Mouse (Mus musculus) midbrain, embryonic 10.5 days (tissue): ENCODE measurements around the gene Chst5. TPM values are rescaled to one million over a fixed set of nuclear protein-coding genes. Genes with fewer than 3 reads are reported as not detected.
"Not testable (repeated sequence)": the region's sequence is repeated elsewhere in the genome, so short reads cannot be mapped to it uniquely, and the experiment has no call there.

ENCODE experiments used
- DNase-seq: peaks from one replicate; pipeline ENCODE4 v3.0.0-alpha.2; 2017; ENCODE audit warnings: low spot score
- H3K27ac ChIP-seq: fragments of 300-500 bp; sonication (generic); replicated peaks from 2 replicates; pipeline ENCODE4 v1.5.1; 2016; ENCODE audit warnings: mild to moderate bottlenecking
- H3K27me3 ChIP-seq: fragments of 300-500 bp; sonication (generic); 2 replicates; pipeline ENCODE4 v1.6.1; 2016; ENCODE audit warnings: low read depth, mild to moderate bottlenecking; ENCODE audit not compliant: poor library complexity, severe bottlenecking
- H3K36me3 ChIP-seq: fragments of 300-500 bp; sonication (generic); 2 replicates; pipeline ENCODE4 v1.6.1; 2016; ENCODE audit warnings: mild to moderate bottlenecking, moderate library complexity
- H3K4me1 ChIP-seq: fragments of 300-500 bp; sonication (generic); 2 replicates; pipeline ENCODE4 v1.6.1; 2016
- H3K4me3 ChIP-seq: fragments of 300-500 bp; sonication (generic); 2 replicates; pipeline ENCODE4 v1.5.1; 2016; ENCODE audit warnings: mild to moderate bottlenecking, moderate library complexity
- H3K9me3 ChIP-seq: fragments of 300-500 bp; sonication (generic); replicated peaks from 2 replicates; pipeline ENCODE4 v1.6.1; 2016; ENCODE audit warnings: mild to moderate bottlenecking
- WGBS: fragments of 180-500 bp; shearing (Covaris S2); methylation state at CpG from one replicate; pipeline ENCODE4 v1.1.7; 2016; 5-methylcytosine and 5-hydroxymethylcytosine counted together
- polyA plus RNA-seq: library from polyadenylated mRNA; unstranded; fragments of >200 nt; fragmentation: Nextera tagmentation; extraction: Ambion mirVana; gene quantifications from 2 replicates; pipeline ENCODE4 v1.2.1, GENCODE M21; 2016

Gene Chst5
- polyA plus RNA-seq, 1 experiment from 2014 or later, result 2.1 TPM

DNA sequence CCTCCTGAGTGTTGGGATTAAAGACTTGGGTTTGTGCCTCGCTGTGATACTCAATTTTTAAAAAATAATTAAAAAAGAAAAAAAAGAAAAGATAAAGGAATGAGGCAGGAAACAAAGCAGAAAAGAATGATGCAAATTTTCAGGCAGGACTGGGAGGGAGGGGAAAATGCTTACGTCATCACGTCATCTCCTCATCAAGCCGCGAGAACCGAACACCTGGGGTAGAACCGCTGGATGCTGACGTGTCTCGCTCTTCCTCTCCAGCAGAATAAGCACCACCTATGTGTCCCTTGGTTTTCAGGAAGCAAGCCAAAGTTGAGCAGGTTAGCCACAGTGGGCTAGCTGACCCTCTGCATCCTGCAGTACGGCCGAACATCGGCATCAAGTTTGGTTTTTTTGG is 54.3 kb downstream of the Chst5 start:
- no peaks in the 10 kb centered on the region for H3K9me3 ChIP-seq
- H3K27me3 ChIP-seq, result no peaks in the 10 kb centered on the region
- H3K27ac ChIP-seq, result no peak overlapping the region
- H3K4me3 ChIP-seq, result no peak overlapping the region
- H3K4me1 ChIP-seq, result peaks cover 8% of the 10 kb centered on the region
- no peak for DNase-seq
- WGBS, result 91% methylated on average over 12 of the region's 12 CpGs
- H3K36me3 ChIP-seq, result 0 out of 2 replicates have a peak, but pooled peaks cover 3% of the 10 kb centered on the region

DNA sequence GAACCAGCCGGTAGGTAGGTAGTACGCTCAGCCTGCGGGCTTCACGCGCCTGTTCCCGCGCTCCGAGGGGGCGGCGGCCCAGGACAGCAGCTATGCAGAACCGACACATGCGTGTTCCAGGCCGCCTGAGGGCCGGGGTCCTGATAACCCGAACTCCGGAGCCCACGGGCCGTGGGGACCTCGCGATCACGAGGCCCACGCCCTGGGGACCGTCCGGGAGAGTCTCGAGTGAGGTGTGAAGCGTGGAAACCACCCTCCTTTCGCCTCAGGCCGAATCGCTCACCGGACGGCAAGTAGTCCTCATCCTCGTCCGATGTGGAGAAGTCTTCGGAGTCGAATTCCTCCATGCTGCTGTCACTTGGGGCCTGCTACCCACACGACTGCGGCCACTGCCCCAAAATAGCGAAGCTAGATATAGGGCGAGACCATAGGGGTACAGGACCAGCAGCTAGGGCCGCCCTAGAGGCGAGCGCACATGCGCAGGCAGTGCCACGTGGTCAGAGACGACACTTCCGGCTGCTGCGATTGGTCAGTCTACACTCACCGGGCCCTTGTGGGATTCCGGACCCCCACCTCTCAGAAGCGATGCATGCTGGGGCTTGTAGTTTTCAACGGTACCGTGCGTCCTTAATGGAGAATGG is 56.3 kb downstream of the Chst5 start, which contains the start of gene Cfdp1:
TSS of gene Cfdp1 (minus strand) at position 431 of the 641 bp plus-strand sequence.
- Histone ChIP-seq H3K9me3 (no peaks in the 10 kb centered on the region), H3K4me1 (peaks cover 8% of the 10 kb centered on the region), H3K27ac (peak within 1 kb of the TSS; percentile 82), H3K27me3 (no peaks in the 10 kb centered on the region), H3K4me3 (peak within 1 kb of the TSS; percentile 86), H3K36me3 (0 out of 2 replicates have a peak, but pooled peaks cover 3% of the 10 kb centered on the region)
- peak; percentile 98 for DNase-seq
- under 1% methylated on average over 53 of the region's 53 CpGs for WGBS

DNA sequence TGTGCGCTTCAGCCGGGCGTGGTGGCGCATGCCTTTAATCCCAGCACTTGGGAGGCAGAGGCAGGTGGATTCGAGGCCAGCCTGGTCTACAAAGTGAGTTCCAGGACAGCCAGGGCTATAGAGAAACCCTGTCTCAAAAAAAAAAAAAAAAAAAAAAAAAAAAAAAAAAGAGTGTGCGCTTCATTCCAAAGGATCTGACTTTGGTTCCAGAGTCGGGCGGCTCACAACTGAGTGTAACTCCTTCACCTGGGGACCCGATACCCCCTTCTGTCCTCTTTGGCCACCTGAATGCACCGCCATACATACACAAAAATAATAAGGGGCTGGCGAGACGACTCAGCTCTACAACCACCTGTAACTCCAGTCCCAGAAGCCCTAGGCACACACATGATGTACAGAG is 57.0 kb downstream of the Chst5 start:
- H3K4me1 ChIP-seq, H3K9me3 ChIP-seq, H3K36me3 ChIP-seq, DNase-seq, H3K27me3 ChIP-seq: not testable (repeated sequence)
- Histone ChIP-seq H3K27ac (peak overlapping the region; percentile 82), H3K4me3 (peak overlapping the region; percentile 86)
- WGBS, result 64% methylated on average over 12 of the region's 12 CpGs

DNA sequence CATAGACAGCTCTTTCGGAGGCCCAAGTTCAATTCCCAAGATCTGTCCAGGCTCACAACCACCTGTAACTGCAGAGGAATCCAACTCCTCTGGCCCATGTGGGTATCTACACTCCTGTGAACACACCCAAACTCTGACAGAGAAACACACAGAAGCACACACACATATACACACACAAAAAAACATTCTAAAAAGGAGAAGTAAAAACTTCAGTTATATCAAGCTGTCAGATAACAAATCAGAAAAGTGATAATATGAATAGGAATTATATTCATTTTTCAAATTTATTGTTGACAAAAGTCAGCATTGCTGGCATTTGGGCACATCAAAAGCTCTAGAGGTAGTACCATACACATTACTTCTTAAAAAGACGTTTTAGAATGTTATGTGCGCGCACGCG is 63.5 kb downstream of the Chst5 start:
- Histone ChIP-seq H3K9me3 (no peaks in the 10 kb centered on the region), H3K27me3 (no peaks in the 10 kb centered on the region), H3K4me1 (no peaks in the 10 kb centered on the region), H3K4me3 (no peak overlapping the region), H3K36me3 (peaks cover 40% of the 10 kb centered on the region), H3K27ac (no peak overlapping the region)
- 95% methylated on average over 6 of the region's 6 CpGs for WGBS
- no peak for DNase-seq

Other genes with a start within 250 kb of the Chst5 start
- gene Ctrb1, start 219.4 kb downstream of the Chst5 start, polyA plus RNA-seq, result not detected in 2 replicates
- 52.4 and 53.7 TPM in 2 replicates for gene Bcar1, start 166.6 kb downstream of the Chst5 start, polyA plus RNA-seq
- gene Cfdp1, start 56.2 kb downstream of the Chst5 start, polyA plus RNA-seq, result 205 and 225 TPM in 2 replicates
- gene Tmem170, start 33.7 kb downstream of the Chst5 start, polyA plus RNA-seq, result 10.3 TPM in 2 replicates
- 26.7 TPM in 2 replicates for gene Tmem231, start 23.4 kb upstream of the Chst5 start, polyA plus RNA-seq
- gene Gabarapl2, start 30.3 kb upstream of the Chst5 start, polyA plus RNA-seq, result 235 and 259 TPM in 2 replicates
- gene Adat1, start 81.9 kb upstream of the Chst5 start, polyA plus RNA-seq, result 13.1 and 15.9 TPM in 2 replicates
- gene Kars, start 100.9 kb upstream of the Chst5 start, polyA plus RNA-seq, result 245 and 265 TPM in 2 replicates
- 29.9 and 32.3 TPM in 2 replicates for gene Terf2ip, start 101.0 kb upstream of the Chst5 start, polyA plus RNA-seq
- gene Gm6793, start 104.6 kb upstream of the Chst5 start, polyA plus RNA-seq, result 0.26 and 0.76 TPM in 2 replicates